Mouse (Mus musculus): Measurements from ENCODE around the gene Crygd. TPM values are rescaled to one million over a fixed set of nuclear protein-coding genes. Genes with fewer than 3 reads are reported as not detected.
A peak's percentile ranks its signal among the peaks of the same experiment; 100 is the strongest.

Crygd gene
- not detected in 2 replicates for polyA plus RNA-seq (2015; fragmentation: Nextera tagmentation; extraction: Ambion mirVana)

DNA sequence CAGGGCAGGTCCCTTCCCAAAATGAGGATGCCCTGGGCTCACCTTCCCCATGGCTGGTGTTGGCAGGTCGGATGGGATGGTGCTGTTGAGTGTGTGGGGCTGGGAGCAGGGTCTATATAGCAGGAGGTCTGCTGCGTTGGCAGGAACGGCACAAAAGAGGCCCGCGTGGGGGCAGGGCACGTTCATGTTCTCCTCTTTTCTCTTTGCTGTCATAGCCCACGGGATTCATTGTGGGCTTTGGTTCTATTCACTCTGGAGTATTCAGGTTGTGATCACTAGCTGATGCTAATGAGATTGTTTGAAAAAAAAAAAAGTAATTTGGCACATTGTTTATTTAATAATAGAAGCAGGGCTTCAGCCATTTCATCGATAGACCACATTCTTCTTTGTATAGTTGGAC, at the start of gene Crygd:
TSS of gene Crygd (minus strand) at position 101 of the 400 bp plus-strand sequence.
- 52% methylated on average over 8 of the region's 8 CpGs for WGBS
- H3K9ac ChIP-seq (replicated peaks), result no peak within 1 kb of the TSS

DNA sequence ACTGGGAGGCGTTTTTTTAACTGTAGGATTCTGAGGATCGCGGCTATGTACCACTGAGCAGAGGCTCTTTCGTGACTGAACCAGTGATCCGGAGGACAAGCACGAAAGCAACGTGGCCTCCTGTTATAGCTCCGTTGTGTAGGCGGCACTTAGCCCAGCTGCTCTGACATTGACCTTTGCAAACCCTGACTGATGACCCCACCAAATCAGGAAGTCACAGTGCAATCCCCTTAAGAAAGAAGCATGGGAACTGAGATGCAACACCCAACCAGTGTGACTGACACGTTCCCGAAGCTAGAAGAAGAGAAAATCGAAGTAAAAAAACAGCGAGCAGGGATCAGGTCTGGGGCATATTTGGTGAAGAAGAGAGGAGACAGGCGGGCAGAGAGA, 49.5 kb upstream of the Crygd start:
- Histone ChIP-seq H3K4me3 (replicated peaks) (no peak overlapping the region), H3K36me3 (no peaks in the 10 kb centered on the region)
- ATAC-seq (ENCODE audit: low FRiP score), result no peak; the same call in 1 of the 2 replicates

More for the DNA sequence above, at the start of gene Crygd:
- H3K9me3 ChIP-seq (replicated peaks), result no peaks in the 10 kb centered on the region
- H3K36me3 ChIP-seq, result no peaks in the 10 kb centered on the region
- H3K4me1 ChIP-seq, result no peaks in the 10 kb centered on the region
- no peak for ATAC-seq (ENCODE audit: low FRiP score)
- no peak within 1 kb of the TSS for H3K4me3 ChIP-seq (replicated peaks)
- no peak within 1 kb of the TSS for H3K27ac ChIP-seq (replicated peaks)
- no peak within 1 kb of the TSS for H3K4me2 ChIP-seq
- no peaks in the 10 kb centered on the region for H3K27me3 ChIP-seq (replicated peaks)

DNA sequence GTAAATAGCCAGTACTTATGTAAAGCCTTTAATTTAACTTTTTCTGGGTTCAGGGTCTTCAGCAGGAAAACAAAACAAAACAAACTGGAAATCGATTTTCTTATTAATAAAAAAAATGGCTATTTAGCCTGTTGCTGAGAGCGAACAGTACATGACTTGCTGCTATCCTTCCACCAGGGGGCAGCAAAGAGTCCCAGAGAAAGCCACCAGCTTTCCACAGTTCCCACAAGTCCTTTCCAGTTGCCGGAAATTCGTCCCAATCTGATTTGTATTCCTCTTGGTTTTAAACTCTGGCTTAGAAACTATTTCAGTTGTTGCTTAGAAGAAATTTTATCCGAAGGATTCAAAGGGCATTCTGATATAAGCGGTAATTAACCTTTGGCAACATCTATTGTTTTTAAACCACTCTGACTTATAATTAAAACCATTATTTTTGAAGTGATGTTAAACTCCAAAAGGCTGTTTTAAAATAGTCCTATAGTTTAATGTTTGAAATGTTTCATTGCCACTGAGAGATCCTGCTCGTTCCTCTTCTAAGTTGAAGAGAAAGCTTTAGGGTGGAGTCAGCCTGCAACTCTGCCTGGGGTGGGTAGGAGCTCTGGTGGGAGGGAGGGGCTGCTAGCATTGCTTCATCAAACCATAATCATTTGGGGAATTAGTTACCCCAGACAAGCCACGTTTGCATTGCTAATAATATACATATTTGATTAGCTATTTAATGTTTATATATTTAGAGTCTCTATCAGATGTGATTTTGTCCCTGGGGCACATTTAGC, 49.0 kb upstream of the Crygd start:
- Histone ChIP-seq H3K36me3 (no peaks in the 10 kb centered on the region), H3K27me3 (replicated peaks) (no peaks in the 10 kb centered on the region), H3K9me3 (replicated peaks) (no peaks in the 10 kb centered on the region), H3K4me1 (peaks cover 8% of the 10 kb centered on the region), H3K9ac (replicated peaks) (no peak overlapping the region), H3K27ac (replicated peaks) (no peak overlapping the region), H3K4me3 (replicated peaks) (no peak overlapping the region), H3K4me2 (peak overlapping the region; percentile 41)
- 12% methylated on average over 8 of the region's 8 CpGs for WGBS
- peak; percentile 68; the same call in 1 of the 2 replicates for ATAC-seq (ENCODE audit: low FRiP score)

More for the DNA sequence above, 49.5 kb upstream of the Crygd start:
- Histone ChIP-seq H3K9me3 (replicated peaks) (no peaks in the 10 kb centered on the region), H3K4me1 (peaks cover 8% of the 10 kb centered on the region), H3K4me2 (peak overlapping the region; percentile 41), H3K27me3 (replicated peaks) (no peaks in the 10 kb centered on the region), H3K27ac (replicated peaks) (no peak overlapping the region), H3K9ac (replicated peaks) (no peak overlapping the region)
- 54% methylated on average over 14 of the region's 14 CpGs for WGBS

DNA sequence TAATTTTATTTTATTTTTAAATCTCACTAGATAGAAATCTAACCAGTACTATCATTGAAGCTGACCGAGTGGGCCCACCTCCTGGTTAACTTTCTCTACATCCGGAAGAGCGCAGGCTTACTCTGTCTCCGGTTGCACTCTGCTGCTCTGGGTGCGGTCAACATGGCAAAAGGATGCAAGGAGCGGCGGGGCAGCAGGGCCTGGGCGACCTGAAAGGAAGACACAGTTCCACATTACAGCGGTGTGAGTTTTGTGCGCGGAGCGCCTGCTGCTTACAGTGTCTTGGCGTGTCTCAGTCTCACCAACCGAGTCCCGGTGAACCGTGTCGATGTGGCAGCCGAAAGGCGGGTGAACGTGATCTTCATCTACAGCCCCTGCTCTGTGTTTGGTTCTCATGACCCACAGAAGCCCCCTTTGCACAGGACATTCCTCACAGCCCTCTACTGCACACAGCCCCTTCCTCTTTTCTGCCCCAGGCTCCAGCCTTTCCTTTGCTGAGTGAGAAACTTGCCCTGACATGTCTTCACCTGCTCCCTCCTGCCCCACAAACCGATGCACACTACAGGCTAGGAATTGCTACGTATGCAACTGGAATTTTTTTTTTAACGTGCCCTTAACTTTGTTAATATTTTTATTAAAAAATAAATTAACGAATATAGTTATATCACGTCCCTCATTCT, 46.6 kb upstream of the Crygd start:
- WGBS, result 80% methylated on average over 25 of the region's 25 CpGs
- H3K4me2 ChIP-seq, result no peak overlapping the region
- ATAC-seq (ENCODE audit: low FRiP score), result no peak

DNA sequence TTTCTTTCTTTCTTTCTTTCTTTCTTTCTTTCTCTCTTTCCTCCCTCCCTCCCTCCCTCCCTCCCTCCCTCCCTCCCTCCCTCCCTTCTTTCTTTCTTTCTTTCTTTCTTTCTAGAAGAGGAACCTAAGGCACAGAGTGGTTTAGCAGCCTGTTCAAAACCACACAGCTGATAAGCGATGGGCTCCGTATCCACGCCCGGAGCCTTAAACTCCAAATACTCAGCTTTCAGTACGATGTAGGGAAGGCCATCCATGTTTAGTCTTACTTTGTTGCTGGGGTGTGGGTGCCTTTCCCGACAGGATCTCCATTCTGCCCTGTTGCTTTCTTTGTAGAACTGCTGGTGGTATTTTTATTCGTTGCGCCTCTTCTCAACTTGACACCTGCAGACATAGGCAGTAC, 45.9 kb upstream of the Crygd start:
- H3K27me3 ChIP-seq (replicated peaks), result no peaks in the 10 kb centered on the region
- no peak overlapping the region for H3K4me2 ChIP-seq
- no peaks in the 10 kb centered on the region for H3K36me3 ChIP-seq
- peaks cover 8% of the 10 kb centered on the region for H3K4me1 ChIP-seq
- ATAC-seq (ENCODE audit: low FRiP score), result no peak
- no peaks in the 10 kb centered on the region for H3K9me3 ChIP-seq (replicated peaks)
- 92% methylated on average over 8 of the region's 8 CpGs for WGBS
- H3K27ac ChIP-seq (replicated peaks), result no peak overlapping the region
- H3K9ac ChIP-seq (replicated peaks), result no peak overlapping the region
- no peak overlapping the region for H3K4me3 ChIP-seq (replicated peaks)

More for the DNA sequence above, 46.6 kb upstream of the Crygd start:
- H3K36me3 ChIP-seq, result no peaks in the 10 kb centered on the region
- no peak overlapping the region for H3K9ac ChIP-seq (replicated peaks)
- H3K27ac ChIP-seq (replicated peaks), result no peak overlapping the region
- peaks cover 8% of the 10 kb centered on the region for H3K4me1 ChIP-seq
- H3K27me3 ChIP-seq (replicated peaks), result no peaks in the 10 kb centered on the region
- no peak overlapping the region for H3K4me3 ChIP-seq (replicated peaks)
- no peaks in the 10 kb centered on the region for H3K9me3 ChIP-seq (replicated peaks)

DNA sequence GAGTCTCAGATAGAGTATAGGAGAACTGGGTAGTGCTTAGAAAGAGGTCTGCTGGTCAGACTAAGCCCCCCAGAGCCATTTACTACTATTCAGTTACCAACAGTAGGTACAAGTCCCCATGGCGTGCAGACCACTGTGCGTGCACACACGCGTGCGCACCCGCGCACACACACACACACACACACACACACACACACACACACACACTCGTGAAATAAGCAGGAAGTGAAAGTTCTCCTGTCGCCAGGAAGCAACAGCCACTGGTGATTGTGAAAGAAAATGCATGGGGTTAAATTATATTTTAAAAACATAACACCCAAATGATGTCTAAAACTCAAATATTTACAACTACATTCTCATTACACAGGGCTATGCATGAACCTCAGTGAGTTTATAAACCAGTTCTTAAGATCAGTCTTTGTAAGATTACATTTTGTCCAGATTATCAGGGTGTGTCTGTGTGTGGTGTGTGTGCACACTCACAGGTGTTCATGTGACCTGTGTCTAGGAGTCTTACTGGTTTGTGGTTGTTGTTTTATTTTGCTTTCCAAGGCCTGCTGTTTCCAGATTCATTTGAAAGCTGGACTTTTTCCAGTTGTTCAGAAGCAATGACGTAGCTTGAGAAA, 44.5 kb upstream of the Crygd start:
- Histone ChIP-seq H3K9ac (replicated peaks) (no peak overlapping the region), H3K27me3 (replicated peaks) (no peaks in the 10 kb centered on the region), H3K27ac (replicated peaks) (no peak overlapping the region), H3K4me3 (replicated peaks) (no peak overlapping the region), H3K36me3 (no peaks in the 10 kb centered on the region), H3K4me1 (peaks cover 4% of the 10 kb centered on the region), H3K4me2 (no peak overlapping the region), H3K9me3 (replicated peaks) (no peaks in the 10 kb centered on the region)
- ATAC-seq (ENCODE audit: low FRiP score), result no peak
- 88% methylated on average over 10 of the region's 10 CpGs for WGBS

DNA sequence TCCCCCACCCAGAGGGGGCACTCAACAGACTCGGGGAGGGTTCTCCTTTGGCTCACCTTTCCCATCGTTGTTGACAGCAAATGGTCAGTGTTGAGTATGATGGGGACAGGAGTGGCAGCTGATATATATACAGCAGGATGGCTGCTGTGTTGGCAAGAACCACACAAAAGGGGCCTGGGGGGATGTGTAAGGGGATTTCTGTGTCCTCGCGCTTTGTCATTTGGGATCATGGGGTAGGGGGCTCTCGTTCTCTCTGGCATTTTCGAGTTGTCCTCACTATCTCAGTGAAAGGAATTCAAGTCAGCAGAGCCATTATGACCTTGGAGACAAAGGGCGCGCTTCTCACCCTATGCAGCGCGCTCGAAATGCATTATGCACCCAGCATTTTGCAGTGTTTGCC, 40.0 kb upstream of the Crygd start, which contains the start of gene Cryga:
TSS of gene Cryga (minus strand) at position 101 of the 400 bp plus-strand sequence.
- Histone ChIP-seq H3K9me3 (replicated peaks) (no peaks in the 10 kb centered on the region), H3K4me1 (no peaks in the 10 kb centered on the region), H3K27me3 (replicated peaks) (no peaks in the 10 kb centered on the region), H3K4me2 (no peak within 1 kb of the TSS), H3K9ac (replicated peaks) (no peak within 1 kb of the TSS), H3K4me3 (replicated peaks) (no peak within 1 kb of the TSS), H3K27ac (replicated peaks) (no peak within 1 kb of the TSS), H3K36me3 (no peaks in the 10 kb centered on the region)
- no peak for ATAC-seq (ENCODE audit: low FRiP score)
- WGBS, result 88% methylated on average over 11 of the region's 11 CpGs

DNA sequence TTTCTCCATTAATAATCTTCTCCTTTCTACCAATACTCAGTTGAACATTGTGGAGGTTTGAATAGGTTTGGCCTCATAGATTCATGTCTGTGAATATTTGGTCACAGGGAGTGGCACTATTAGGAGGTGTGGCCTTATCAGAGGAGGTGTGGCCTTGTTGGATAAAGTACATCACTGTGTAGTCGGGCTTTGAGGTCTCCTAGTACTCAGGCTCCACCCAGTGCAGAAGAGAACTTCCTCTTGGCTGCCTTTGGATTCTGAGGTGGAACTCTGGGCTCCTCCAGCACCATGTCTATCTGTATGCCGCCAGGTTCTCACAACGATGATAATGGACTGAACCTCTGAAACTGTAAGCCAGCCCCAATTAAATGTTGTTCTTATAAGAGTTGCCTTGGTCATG, 33.7 kb upstream of the Crygd start:
- no peak overlapping the region for H3K27ac ChIP-seq (replicated peaks)
- H3K4me1 ChIP-seq, result no peaks in the 10 kb centered on the region
- no peaks in the 10 kb centered on the region for H3K36me3 ChIP-seq
- no peaks in the 10 kb centered on the region for H3K27me3 ChIP-seq (replicated peaks)
- 90% methylated on average over 3 of the region's 3 CpGs for WGBS
- ATAC-seq (ENCODE audit: low FRiP score), result no peak
- no peak overlapping the region for H3K4me3 ChIP-seq (replicated peaks)
- H3K9me3 ChIP-seq (replicated peaks), result no peaks in the 10 kb centered on the region
- H3K9ac ChIP-seq (replicated peaks), result no peak overlapping the region
- H3K4me2 ChIP-seq, result no peak overlapping the region

DNA sequence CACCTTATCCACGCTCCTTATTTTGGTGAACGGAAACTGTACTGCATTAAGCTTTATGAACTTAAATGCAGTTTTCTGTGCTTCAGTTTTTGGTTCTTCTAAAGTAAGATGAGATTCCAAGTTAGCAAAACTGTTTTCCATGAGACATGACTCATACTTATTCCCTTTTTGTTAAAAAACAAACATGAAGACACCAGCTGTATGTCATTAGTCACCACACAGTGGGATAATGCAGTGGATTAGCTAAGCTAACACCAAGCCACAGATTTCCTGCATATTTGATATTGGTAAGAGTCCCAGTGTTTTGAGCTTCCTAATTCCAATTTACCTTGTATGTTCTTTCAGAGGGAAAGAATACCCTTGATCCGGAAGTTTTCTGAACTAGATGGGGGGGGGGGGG, 28.3 kb upstream of the Crygd start:
- H3K27ac ChIP-seq (replicated peaks), result no peak overlapping the region
- no peak overlapping the region for H3K4me3 ChIP-seq (replicated peaks)
- H3K9me3 ChIP-seq (replicated peaks), result no peaks in the 10 kb centered on the region
- H3K9ac ChIP-seq (replicated peaks), result no peak overlapping the region
- no peaks in the 10 kb centered on the region for H3K27me3 ChIP-seq (replicated peaks)
- no peak for ATAC-seq (ENCODE audit: low FRiP score)
- H3K36me3 ChIP-seq, result no peaks in the 10 kb centered on the region
- WGBS, result 94% methylated on average over 3 of the region's 3 CpGs
- H3K4me1 ChIP-seq, result no peaks in the 10 kb centered on the region
- no peak overlapping the region for H3K4me2 ChIP-seq

DNA sequence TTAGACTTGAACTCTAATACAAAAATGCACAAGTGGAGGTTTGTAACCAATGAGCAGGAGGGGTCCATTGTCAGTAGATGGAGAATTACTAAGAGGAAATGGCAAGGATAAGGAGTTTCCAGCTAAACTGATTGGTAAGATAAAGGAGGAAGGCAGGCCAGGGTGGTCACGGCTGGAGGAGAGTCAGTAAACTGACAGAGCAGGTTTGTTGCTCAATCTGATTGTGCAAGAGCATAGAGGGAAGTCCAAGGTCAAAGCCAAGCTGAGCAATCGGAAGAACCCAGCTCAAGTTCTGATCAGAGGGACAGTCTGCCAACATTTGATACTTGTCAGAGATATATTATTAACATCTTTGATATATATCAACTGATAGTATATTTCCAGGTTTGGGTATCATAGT, 27.1 kb upstream of the Crygd start:
- H3K9me3 ChIP-seq (replicated peaks), result no peaks in the 10 kb centered on the region
- no peaks in the 10 kb centered on the region for H3K27me3 ChIP-seq (replicated peaks)
- no peak overlapping the region for H3K4me3 ChIP-seq (replicated peaks)
- no peak for ATAC-seq (ENCODE audit: low FRiP score)
- no peaks in the 10 kb centered on the region for H3K4me1 ChIP-seq
- no peaks in the 10 kb centered on the region for H3K36me3 ChIP-seq
- H3K9ac ChIP-seq (replicated peaks), result no peak overlapping the region
- no peak overlapping the region for H3K4me2 ChIP-seq
- no peak overlapping the region for H3K27ac ChIP-seq (replicated peaks)
- WGBS, result 87% methylated on average over 2 of the region's 2 CpGs

DNA sequence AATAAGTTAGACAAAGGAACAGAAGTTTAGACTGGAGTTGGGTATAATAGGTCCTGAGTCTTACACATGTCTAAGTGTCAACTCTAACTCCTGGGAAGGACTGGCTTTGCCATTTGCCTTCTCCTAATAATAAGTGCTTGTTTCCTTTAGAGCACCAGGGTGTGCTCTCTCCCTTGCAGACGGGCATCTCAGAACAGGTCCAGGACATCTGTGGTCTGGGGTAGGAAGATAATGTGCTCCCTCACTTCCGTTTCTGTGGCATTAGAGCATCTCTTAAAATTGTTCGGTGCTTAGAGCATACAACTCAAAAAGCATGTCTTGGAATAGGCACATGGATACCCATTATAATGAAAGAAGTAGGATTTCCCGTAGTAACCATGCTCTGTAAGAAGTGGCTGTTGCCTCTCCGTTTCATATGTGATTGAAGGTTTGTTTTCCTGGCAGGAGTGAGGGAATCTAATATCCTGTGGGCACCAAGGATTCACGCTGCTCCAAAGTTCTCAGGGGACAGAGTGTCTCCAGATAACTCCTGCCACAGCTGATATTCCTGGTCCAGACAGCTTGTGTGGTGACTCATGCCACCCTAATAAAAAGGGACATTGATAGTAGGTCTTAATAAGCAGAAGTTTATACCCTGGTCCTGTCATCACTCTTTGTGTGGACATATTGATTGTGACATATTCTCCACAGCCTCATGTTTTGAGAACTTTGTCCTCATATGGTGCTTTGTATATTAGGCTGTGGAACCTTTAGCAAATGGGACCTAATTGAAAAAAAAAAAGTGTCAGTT, 25.5 kb upstream of the Crygd start:
- no peak overlapping the region for H3K27ac ChIP-seq (replicated peaks)
- no peaks in the 10 kb centered on the region for H3K9me3 ChIP-seq (replicated peaks)
- no peaks in the 10 kb centered on the region for H3K27me3 ChIP-seq (replicated peaks)
- H3K4me1 ChIP-seq, result no peaks in the 10 kb centered on the region
- H3K4me3 ChIP-seq (replicated peaks), result no peak overlapping the region
- H3K4me2 ChIP-seq, result no peak overlapping the region
- H3K36me3 ChIP-seq, result no peaks in the 10 kb centered on the region
- 82% methylated on average over 6 of the region's 6 CpGs for WGBS
- H3K9ac ChIP-seq (replicated peaks), result no peak overlapping the region
- no peak for ATAC-seq (ENCODE audit: low FRiP score)
